Mouse (Mus musculus) CD4-positive, CD25-positive, alpha-beta regulatory T cell, adult 4 months (primary cell): Measurements from ENCODE around the gene Pgpep1. TPM values are rescaled to one million over a fixed set of nuclear protein-coding genes. Genes with fewer than 3 reads are reported as not detected.

ENCODE experiments used
- ATAC-seq: one replicate; pipeline ENCODE4 v1.8.0; 2017
- polyA plus RNA-seq, 2 experiments: library from polyadenylated mRNA; unstranded; fragments of 100-300 nt; shearing (Covaris generic); gene quantifications; one replicate each; pipeline ENCODE4 v1.2.1; 2017

Gene Pgpep1
- polyA plus RNA-seq, 2 experiments from 2014 or later = 7.0 to 9.5 TPM

GRCm38 (mm10) chr8:70658897-70659603 is 1.1 kb downstream of the Pgpep1 start:
- ATAC-seq = peak; percentile 42

DNA sequence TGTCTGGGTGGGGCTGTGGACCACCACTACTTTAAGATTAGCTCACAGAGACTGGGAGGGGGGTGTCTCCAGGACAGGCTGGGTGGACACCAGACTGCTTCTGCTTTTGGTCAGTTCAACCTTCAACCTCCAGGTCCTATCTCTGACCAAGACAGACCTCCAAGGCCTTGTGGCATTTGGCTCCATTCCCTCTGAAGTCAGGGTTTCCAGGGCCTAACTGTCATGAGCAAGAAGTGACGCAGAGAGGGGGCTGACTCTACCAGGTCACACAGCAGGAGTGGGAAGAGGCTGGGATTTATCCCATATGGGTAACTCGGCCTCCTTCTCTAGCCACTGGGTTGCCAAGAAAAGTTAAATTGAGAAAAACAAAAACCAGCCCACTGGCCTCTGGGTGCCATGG is 2.4 kb downstream of the Pgpep1 start:
- no peak for ATAC-seq

- no peak for ATAC-seq
These were observed 3.0 kb downstream of the Pgpep1 start for GRCm38 (mm10) chr8:70657214-70657613.

GRCm38 (mm10) chr8:70656193-70656790 is 3.9 kb downstream of the Pgpep1 start:
- no peak for ATAC-seq

DNA sequence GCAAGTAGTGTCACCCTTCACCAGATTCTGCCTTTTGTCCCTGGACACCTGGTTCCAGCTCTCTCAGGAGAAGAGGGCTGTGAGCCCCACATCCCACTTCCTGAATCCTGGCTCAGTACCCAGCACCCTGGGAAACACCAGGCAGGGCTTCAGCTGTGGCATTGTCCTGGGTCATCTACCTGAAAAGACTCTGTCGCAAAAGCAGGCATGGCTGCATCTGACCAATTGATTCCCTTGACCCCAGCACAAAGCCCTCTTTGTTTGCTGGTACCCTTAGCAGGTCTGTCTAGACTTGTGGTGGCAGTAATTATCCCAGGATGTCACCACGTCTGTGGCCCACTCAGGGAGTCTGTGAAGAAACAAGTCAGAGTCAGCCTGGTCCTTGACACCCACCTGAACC is 4.7 kb downstream of the Pgpep1 start:
- ATAC-seq = no peak

GRCm38 (mm10) chr8:70654121-70654520 is 6.1 kb downstream of the Pgpep1 start:
- no peak for ATAC-seq

DNA sequence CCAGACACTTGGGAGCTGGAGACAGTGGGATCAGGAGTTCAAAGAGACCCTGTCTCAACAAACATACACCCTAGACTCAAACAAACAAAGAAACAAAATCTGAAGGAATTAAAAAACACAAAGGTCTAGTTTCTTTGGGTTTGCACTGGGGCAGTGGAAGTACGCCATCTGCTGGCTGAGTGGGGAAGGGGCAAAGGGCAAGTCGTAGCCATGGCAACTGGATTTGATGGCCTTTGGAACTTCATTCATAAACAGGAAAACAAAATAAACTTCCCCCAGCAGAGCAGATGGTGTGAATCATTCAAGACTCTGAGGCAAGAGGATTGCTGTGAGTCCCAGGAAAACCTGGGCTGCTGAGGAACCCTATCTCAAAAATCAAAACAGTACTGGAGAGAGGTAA is 7.0 kb downstream of the Pgpep1 start:
- ATAC-seq = peak; percentile 65

- ATAC-seq = no peak
These were observed 9.8 kb downstream of the Pgpep1 start for GRCm38 (mm10) chr8:70650351-70650750.

DNA sequence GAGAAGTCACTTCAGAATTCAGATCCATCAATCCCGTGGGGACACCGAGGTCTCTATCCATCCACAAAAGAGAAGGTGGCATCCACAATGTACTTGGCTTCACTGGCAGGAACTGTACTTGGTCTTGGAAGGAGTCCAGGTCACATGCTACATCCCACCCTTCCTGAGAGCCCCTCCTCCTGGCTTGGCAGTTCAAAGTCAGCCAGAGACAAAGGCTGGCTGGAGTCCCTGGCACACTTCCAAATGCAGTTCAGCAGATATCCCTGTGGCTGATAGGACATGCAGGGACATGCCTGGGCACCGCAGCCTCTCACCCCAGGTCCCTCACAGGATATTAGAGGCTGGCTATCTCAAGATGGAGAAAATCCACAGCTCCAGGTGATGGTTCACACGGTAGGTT is 10.9 kb downstream of the Pgpep1 start:
- ATAC-seq = no peak

- no peak for ATAC-seq
These were observed 11.3 kb downstream of the Pgpep1 start for GRCm38 (mm10) chr8:70648921-70649320.

DNA sequence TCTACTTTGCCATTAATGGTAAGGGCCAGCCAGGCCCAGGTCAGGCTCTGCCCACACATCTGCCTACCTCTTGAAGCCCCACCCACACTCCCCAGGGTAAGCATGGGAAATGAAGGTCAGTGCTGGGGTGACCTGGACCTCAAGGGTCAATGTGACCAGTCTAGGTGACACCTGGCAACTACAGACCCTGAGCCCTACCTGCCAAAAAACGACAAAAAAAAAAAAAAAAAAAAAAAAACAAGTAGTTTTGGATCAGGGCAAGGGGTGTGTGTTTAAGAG is 12.1 kb downstream of the Pgpep1 start:
- ATAC-seq = no peak

DNA sequence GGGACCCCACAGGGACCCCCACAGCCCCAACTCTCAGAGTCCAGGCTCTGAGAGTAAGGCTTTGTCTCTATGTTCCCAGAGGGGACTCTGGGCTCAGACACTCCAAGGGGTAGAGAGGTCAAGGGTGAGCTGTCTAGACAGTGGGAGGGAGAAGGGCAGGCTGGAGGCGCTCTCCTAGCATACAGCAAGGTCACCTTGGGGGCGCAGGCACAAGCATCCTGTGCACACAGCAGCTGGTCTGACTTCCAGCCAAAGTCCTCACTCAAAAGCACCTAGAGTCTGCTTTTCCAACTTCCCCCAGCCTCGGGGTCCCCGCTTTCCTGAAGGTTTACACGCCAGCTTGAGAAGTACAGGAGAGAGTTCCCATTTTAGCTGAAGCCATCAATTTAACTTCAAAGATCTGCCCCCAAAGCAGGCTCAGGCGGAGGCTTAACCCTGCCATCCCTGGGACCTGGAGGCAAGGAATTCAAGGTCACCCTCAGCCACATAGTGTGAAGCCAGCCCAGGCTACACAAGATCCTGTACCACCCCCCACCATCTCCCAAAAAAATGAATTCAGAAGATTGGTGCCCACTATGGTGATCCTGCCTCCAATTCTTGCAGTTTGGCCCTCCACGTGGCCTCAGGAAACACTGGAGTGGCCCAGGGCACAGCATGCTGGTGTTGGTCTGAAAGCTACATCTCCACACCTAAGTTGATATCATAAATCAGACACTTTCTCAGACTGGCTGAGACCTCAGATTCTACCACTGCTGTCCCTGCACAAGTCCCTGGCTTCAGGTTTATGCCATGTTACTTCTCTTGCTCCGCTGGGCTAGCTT is 12.6 kb downstream of the Pgpep1 start:
- ATAC-seq = no peak

- no peak for ATAC-seq
These were observed 13.4 kb downstream of the Pgpep1 start for GRCm38 (mm10) chr8:70646775-70647174.

GRCm38 (mm10) chr8:70646369-70646768 is 13.8 kb downstream of the Pgpep1 start:
- no peak for ATAC-seq

- ATAC-seq = no peak
These were observed 14.5 kb downstream of the Pgpep1 start for GRCm38 (mm10) chr8:70645501-70646224.

DNA sequence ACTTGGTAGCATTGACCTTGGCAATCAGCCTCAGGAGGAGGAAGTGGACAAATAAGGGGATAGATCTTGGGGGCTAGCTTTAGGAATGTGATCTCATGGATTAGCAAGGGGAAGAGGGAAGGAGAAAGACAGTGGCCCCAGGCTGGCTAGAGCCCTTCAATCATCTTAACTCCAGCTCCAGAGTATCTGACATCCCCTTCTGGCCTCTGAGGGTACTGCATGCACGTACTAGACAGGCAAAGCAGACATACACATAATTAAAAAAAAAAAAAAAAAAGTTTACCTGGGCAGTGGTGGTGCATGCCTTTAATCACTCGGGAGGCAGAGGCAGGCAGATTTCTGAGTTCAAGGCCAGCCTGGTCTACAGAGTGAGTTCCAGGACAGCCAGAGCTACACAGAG is 16.1 kb downstream of the Pgpep1 start:
- ATAC-seq = no peak

DNA sequence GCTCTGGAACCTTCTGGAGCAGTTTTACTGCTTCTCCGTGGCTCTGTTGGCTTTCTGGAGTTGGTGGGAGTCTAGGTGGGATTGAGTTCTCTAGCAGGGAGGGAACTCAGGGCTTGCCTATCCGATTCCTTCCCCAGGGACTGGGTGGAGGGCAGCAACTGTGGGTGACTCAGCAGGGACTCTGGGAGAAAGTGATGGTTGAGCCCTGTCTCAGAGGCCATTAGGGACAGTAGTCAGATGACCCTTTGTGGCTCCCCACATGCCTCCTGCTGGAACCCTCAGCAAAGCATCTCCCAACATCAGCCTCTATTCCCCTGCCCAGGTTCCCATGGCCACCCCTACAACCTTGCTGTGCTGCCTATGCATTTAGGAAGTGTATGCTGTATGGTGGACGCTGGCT is 17.2 kb downstream of the Pgpep1 start:
- ATAC-seq = no peak

GRCm38 (mm10) chr8:70638752-70639151 is 21.4 kb downstream of the Pgpep1 start:
- no peak for ATAC-seq

DNA sequence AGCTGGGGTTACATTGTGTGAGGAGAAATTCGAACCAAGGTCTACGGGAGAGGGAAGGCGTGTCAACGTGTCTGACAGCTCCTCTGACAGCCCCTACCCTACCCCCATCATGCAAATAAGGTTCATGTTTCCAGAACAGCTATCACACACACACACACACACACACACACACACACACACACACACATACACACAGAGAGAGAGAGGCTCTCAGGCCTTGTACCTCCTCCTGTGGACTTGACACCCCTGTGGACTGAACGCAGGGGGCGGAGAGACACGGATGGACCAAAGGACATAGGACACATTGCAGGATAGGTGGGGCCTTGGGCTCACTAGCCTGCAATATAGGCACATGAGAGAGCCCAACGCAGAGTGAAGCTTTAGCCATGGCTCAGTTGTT is 23.4 kb downstream of the Pgpep1 start:
- ATAC-seq = no peak

DNA sequence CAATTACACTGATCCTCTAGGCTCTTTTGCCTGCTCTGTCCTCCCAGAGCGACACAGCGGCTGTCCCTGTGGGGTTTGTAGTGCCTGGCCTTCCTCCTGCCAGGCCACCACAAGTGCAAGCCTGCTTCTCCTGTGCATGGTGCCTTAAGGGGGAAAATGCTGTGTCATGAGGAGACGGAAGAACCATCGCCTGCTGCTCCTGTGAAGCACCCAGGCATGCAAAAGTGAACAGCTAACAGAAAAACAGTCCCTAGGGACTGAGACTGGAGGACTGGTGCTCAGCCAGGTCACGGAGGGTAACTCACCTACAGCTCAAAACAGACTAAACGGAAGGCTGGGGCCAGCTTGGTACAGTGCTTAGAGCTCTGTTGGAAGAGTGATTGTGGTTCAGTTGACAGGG is 24.7 kb downstream of the Pgpep1 start:
- no peak for ATAC-seq

- no peak for ATAC-seq
These were observed 26.1 kb downstream of the Pgpep1 start for GRCm38 (mm10) chr8:70634066-70634465.

- no peak for ATAC-seq
These were observed 27.8 kb downstream of the Pgpep1 start, which contains the start of gene Gdf15 for GRCm38 (mm10) chr8:70632346-70632892. Gene Gdf15 (minus strand): TSS chr8:70632456.

- ATAC-seq = no peak
These were observed 28.8 kb downstream of the Pgpep1 start for GRCm38 (mm10) chr8:70631436-70631835.
